Mouse (Mus musculus) heart, adult 2 months (tissue): ENCODE data around the gene Tmub2. TPM values are rescaled to one million over a fixed set of nuclear protein-coding genes. Genes with fewer than 3 reads are reported as not detected.

Experiments used
- DNase-seq, 2 experiments: peaks; one replicate each; pipeline ENCODE4 v3.0.0; 2021
- H3K27ac ChIP-seq: fragments of 200-600 bp; 2 replicates; pipeline ENCODE4 v1.8.1; 2022
- H3K27me3 ChIP-seq: fragments of 200-500 bp; 2 replicates; pipeline ENCODE4 v1.6.1; 2012; ENCODE audit warnings: mild to moderate bottlenecking, low read length, inconsistent platforms, mixed read lengths; ENCODE audit not compliant: control insufficient read depth, insufficient read depth
- H3K36me3 ChIP-seq: fragments of 200-500 bp; 2 replicates; pipeline ENCODE4 v1.6.1; 2012; ENCODE audit warnings: low read length, inconsistent platforms; ENCODE audit not compliant: control insufficient read depth, insufficient read depth
- H3K4me1 ChIP-seq: fragments of 200-500 bp; 2 replicates; pipeline ENCODE4 v1.6.1; 2011; ENCODE audit warnings: low read length; ENCODE audit not compliant: control insufficient read depth, insufficient read depth
- H3K4me3 ChIP-seq: fragments of 200-600 bp; 2 replicates; pipeline ENCODE4 v1.8.1; 2022
- H3K79me2 ChIP-seq: fragments of 200-500 bp; replicated peaks from 2 replicates; pipeline ENCODE4 v1.6.1; 2012; ENCODE audit warnings: mild to moderate bottlenecking, inconsistent platforms, low read length, moderate library complexity, mixed read lengths; ENCODE audit not compliant: control insufficient read depth, insufficient read depth
- H3K9ac ChIP-seq: fragments of 200-500 bp; 2 replicates; pipeline ENCODE4 v1.6.1; 2012; ENCODE audit warnings: low read depth, mild to moderate bottlenecking, control low read depth, inconsistent platforms, low read length, mixed read lengths
- CTCF ChIP-seq: fragments of 200-600 bp; IDR thresholded peaks from 2 replicates; pipeline ENCODE4 v1.8.1; 2022; ENCODE audit warnings: antibody characterized with exemption, mild to moderate bottlenecking, moderate library complexity
- EP300 ChIP-seq: fragments of 200-500 bp; IDR thresholded peaks from 2 replicates; pipeline ENCODE4 v1.6.1; 2011; ENCODE audit warnings: low read depth, low read length, control low read depth; ENCODE audit not compliant: insufficient read depth
- POLR2A ChIP-seq: fragments of 200-500 bp; IDR thresholded peaks from 2 replicates; pipeline ENCODE4 v1.6.1; 2011; ENCODE audit warnings: mild to moderate bottlenecking, low read depth, low read length, control low read depth; ENCODE audit not compliant: insufficient read depth
- WGBS: fragments of 180-500 bp; shearing (Covaris S2); methylation state at CpG from one replicate; pipeline ENCODE4 v1.1.7; 2018; 5-methylcytosine and 5-hydroxymethylcytosine counted together
- intact Hi-C: fragments of 180-260 bp; cut with DNase I; formaldehyde crosslinking; loops from one replicate; pipeline ENCODE4 v1.15.1; 2025
- polyA plus RNA-seq: library from polyadenylated mRNA; depleted of rRNA; stranded (reverse); fragments of >200 nt; gene quantifications from 2 replicates; pipeline ENCODE4 v1.2.3, GENCODE M21; 2012
- total RNA-seq, 2 experiments: library from RNA; stranded (reverse); gene quantifications; 2 replicates each; pipeline ENCODE4 v1.2.3; 2021

Gene Tmub2
- total and polyA plus RNA-seq, 3 experiments, result 22.9 to 32.8 (median 26.2) TPM

DNA sequence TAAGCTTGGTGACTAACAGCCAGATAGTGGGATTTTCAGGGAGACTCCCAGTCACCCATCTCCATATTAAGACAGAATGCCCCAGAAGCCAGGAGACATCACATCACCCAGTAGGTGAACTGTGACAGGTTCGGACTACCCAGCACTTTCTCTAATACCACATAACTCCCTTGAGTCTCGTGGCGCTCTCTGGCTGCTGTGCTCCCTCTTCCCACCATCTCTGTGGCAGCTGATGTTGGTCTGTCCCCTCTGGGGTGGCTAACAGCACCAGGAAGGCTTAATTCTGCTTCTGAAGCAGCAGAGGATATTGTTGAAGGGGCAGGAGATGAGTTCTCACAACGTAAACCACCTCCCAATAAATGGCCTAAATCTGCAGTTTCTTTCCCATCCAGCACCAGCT is 27.2 kb downstream of the Tmub2 start:
- WGBS, result 95% methylated on average over 4 of the region's 4 CpGs
- DNase-seq, result no peak
- Histone ChIP-seq H3K4me1 (peaks cover 5% of the 10 kb centered on the region; the same call in 1 of the 2 replicates), H3K36me3 (no peaks in the 10 kb centered on the region; the same call in 1 of the 2 replicates), H3K27ac (no peak overlapping the region), H3K9ac (no peak overlapping the region), H3K79me2 (no peaks in the 10 kb centered on the region), H3K4me3 (no peak overlapping the region), H3K27me3 (no peaks in the 10 kb centered on the region)
- intact Hi-C loops, result no loop called here
- TF ChIP-seq POLR2A (no peak), EP300 (no peak), CTCF (no peak)

- TF ChIP-seq CTCF (no peak), EP300 (no peak), POLR2A (no peak)
- Histone ChIP-seq H3K36me3 (no peaks in the 10 kb centered on the region; the same call in 1 of the 2 replicates), H3K27ac (no peak overlapping the region), H3K9ac (no peak overlapping the region), H3K79me2 (no peaks in the 10 kb centered on the region), H3K4me3 (no peak overlapping the region), H3K27me3 (no peaks in the 10 kb centered on the region), H3K4me1 (peaks cover 5% of the 10 kb centered on the region; the same call in 1 of the 2 replicates)
- 87% methylated on average over 6 of the region's 6 CpGs for WGBS
- intact Hi-C loops, result no loop called here
- DNase-seq, result no peak
Observed at GRCm38 (mm10) chr11:102312586-102312985, 27.9 kb downstream of the Tmub2 start.

GRCm38 (mm10) chr11:102314321-102314720 is 29.6 kb downstream of the Tmub2 start:
- TF ChIP-seq CTCF (no peak), EP300 (no peak), POLR2A (no peak)
- Histone ChIP-seq H3K27ac (no peak overlapping the region), H3K4me3 (no peak overlapping the region), H3K27me3 (no peaks in the 10 kb centered on the region), H3K36me3 (no peaks in the 10 kb centered on the region; the same call in 1 of the 2 replicates), H3K79me2 (no peaks in the 10 kb centered on the region), H3K9ac (no peak overlapping the region), H3K4me1 (peaks cover 5% of the 10 kb centered on the region; the same call in 1 of the 2 replicates)
- 91% methylated on average over 12 of the region's 12 CpGs for WGBS
- no peak for DNase-seq
- intact Hi-C loops, result no loop called here

- peak in 1 of 2 experiments; percentile 21 for DNase-seq
- Histone ChIP-seq H3K4me1 (peaks cover 3% of the 10 kb centered on the region; the same call in 1 of the 2 replicates), H3K4me3 (peak overlapping the region; percentile 99), H3K79me2 (no peaks in the 10 kb centered on the region), H3K36me3 (no peaks in the 10 kb centered on the region; the same call in 1 of the 2 replicates), H3K27me3 (no peaks in the 10 kb centered on the region), H3K27ac (peak overlapping the region; percentile 98), H3K9ac (peak overlapping the region; percentile 34)
- no peak for TF ChIP-seq EP300
- TF ChIP-seq CTCF, result no peak
- no peak for TF ChIP-seq POLR2A
- intact Hi-C loops, result loop anchor here (1.0 to 2.0 kb wide), 2 partner anchors 19 to 91 kb away; partner anchors contain the start of genes Atxn7l3 and Slc25a39
- WGBS, result 21% methylated on average over 14 of the region's 14 CpGs
Observed at GRCm38 (mm10) chr11:102315690-102316571, 31.2 kb downstream of the Tmub2 start.

DNA sequence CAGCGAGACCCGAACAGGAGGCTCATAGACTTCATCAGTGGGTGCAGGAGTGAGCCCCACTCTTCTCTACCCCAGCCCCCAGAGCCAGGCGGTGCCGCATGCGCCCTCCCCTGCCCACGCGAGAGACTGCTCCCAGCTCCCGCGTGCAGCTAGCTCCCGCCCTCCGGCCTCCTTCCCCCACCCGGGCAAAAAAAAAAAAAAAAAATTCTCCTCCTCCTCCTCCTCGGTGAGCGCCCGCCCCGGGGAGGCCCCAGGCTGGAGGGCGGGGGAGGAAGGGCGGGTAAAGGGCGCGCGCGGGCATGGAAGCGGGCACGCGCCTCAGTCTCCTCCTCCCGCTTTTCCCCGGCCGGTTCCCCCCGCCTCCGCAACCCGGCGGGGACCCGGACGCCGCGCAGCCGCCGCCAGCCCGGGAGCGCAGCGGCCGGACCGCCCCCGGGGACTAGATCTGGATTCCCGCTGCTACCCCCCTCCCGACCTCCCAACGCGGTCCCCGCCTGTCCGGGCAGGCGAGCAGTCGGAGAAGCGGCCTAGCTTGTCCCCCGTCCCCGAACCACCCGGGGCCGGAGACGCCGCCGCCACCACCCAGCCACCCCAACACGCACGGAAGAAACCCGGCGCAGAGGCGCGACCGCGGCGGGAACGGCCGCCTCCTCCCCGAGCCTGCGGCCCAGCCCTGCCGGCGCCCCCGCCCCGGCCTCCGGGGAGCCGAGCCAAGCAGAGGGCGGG is 32.0 kb downstream of the Tmub2 start:
- intact Hi-C loops, result loop anchor here (1.0 to 2.0 kb wide), 2 partner anchors 20 to 91 kb away; partner anchors contain the start of genes Atxn7l3 and Slc25a39
- peak overlapping the region; percentile 99 for H3K4me3 ChIP-seq
- no peaks in the 10 kb centered on the region for H3K27me3 ChIP-seq
- TF ChIP-seq CTCF (peak; percentile 40; the same call in 1 of the 2 replicates), EP300 (0 out of 2 replicates have a peak, but pooled peaks have one; percentile 34), POLR2A (0 out of 2 replicates have a peak, but pooled peaks have one; percentile 49)
- H3K36me3 ChIP-seq, result no peaks in the 10 kb centered on the region; the same call in 1 of the 2 replicates
- H3K4me1 ChIP-seq, result peaks cover 3% of the 10 kb centered on the region; the same call in 1 of the 2 replicates
- H3K9ac ChIP-seq, result peak overlapping the region; percentile 95
- H3K27ac ChIP-seq, result peak overlapping the region; percentile 98
- WGBS, result under 1% methylated on average over 72 of the region's 80 CpGs
- peak; percentile 96 for DNase-seq
- no peaks in the 10 kb centered on the region for H3K79me2 ChIP-seq
